Mouse (Mus musculus): ENCODE measurements around the gene Edem1. TPM values are rescaled to one million over a fixed set of nuclear protein-coding genes. Genes with fewer than 3 reads are reported as not detected.

Gene Edem1
- polyA plus RNA-seq, 1 experiment from 2014 or later: 13.5 TPM

DNA sequence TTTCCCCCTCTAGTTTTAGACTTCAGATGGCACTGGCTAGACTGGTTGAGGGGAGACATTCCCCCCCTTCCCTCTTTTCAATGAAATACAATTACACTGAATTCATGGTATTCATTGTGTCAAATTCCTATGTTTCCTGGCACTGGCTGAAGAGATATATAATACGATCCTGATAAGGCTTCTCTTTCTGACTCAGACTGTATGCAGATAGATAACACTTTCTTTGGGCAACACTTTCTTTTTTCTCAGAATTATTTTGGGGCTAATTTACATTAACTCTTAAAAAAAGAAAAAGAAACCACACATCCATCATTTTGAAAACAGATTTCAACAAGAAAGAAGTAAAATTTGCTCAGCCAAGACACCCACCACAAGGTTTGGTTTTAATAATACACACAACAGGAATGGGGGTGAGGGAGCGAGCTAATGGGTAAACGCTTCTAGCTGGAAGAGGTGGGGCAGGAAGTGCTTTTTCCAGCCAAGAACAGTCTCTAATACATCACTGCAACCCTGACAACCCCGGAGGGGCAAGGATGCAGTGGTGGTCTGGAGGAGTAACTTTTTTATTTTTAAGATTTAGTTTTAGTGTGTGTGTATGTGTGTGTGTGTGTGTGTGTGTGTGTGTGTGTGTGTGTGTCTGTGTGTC is 52.0 kb downstream of the Edem1 start:
- Histone ChIP-seq H3K9me3 (replicated peaks) (0 out of 2 replicates have a peak, but pooled peaks cover 4% of the 10 kb centered on the region), H3K36me3 (no peaks in the 10 kb centered on the region), H3K4me1 (replicated peaks) (no peaks in the 10 kb centered on the region), H3K4me2 (no peak overlapping the region), H3K27me3 (no peaks in the 10 kb centered on the region), H3K4me3 (replicated peaks) (no peak overlapping the region), H3K27ac (no peak overlapping the region), H3K9ac (no peak overlapping the region)
- 36% methylated on average over 4 of the region's 4 CpGs for WGBS (ENCODE audit: insufficient replicate concordance)
- DNase-seq (no peak), ATAC-seq (ENCODE audit: low read depth) (no peak)

DNA sequence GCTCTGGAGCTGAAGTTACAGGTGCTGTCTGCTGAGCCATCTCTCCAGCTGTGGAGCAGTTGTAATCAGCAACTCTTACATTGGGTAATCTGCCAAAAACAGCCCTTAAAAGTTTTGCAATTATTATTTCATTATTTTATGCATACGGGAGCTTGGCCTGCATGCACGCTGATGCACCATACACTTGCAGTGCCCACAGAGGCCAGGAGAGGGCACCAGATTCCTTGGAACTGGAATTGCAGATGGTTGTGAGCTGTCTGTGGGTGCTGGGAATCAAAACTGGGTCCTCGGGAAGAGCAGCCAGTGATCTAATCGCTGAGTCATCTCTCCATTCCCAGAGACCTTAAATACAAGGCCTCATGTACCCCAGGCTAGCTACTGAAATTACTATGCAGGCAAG is 52.6 kb downstream of the Edem1 start:
- no peak for ATAC-seq (ENCODE audit: low read depth)
- H3K4me1 ChIP-seq (replicated peaks): no peaks in the 10 kb centered on the region
- WGBS (ENCODE audit: insufficient replicate concordance): 75% methylated on average over 4 of the region's 4 CpGs
- H3K9ac ChIP-seq: no peak overlapping the region
- no peak overlapping the region for H3K27ac ChIP-seq
- no peaks in the 10 kb centered on the region for H3K27me3 ChIP-seq
- no peaks in the 10 kb centered on the region for H3K36me3 ChIP-seq
- H3K4me3 ChIP-seq (replicated peaks): no peak overlapping the region
- 0 out of 2 replicates have a peak, but pooled peaks cover 4% of the 10 kb centered on the region for H3K9me3 ChIP-seq (replicated peaks)
- no peak overlapping the region for H3K4me2 ChIP-seq
- DNase-seq: no peak

DNA sequence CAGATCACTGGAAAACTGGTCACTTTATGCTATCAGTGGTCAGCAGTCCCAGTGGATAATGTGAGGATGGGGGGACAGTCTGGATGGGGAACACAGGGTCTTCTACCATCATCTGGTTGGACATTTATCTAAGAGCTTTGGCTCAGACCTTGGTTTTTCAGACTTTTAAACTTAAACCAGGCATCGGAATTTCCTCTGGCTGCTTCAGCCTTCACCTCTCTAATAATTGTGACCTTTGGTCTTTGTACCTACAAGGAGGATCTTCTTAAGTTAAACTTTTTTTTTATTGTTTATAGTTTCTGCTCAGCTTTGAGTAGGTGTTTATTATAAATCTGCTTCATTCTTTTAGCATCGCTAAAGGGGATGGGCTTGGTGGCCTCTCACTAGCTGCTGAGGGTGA is 55.4 kb downstream of the Edem1 start:
- WGBS (ENCODE audit: insufficient replicate concordance): 67% methylated on average over 2 of the region's 2 CpGs
- H3K27ac ChIP-seq: no peak overlapping the region
- H3K4me3 ChIP-seq (replicated peaks): no peak overlapping the region
- ATAC-seq (ENCODE audit: low read depth) (no peak), DNase-seq (no peak)
- no peaks in the 10 kb centered on the region for H3K36me3 ChIP-seq
- H3K4me2 ChIP-seq: no peak overlapping the region
- H3K9me3 ChIP-seq (replicated peaks): 0 out of 2 replicates have a peak, but pooled peaks cover 4% of the 10 kb centered on the region
- no peaks in the 10 kb centered on the region for H3K4me1 ChIP-seq (replicated peaks)
- H3K9ac ChIP-seq: no peak overlapping the region
- no peaks in the 10 kb centered on the region for H3K27me3 ChIP-seq

DNA sequence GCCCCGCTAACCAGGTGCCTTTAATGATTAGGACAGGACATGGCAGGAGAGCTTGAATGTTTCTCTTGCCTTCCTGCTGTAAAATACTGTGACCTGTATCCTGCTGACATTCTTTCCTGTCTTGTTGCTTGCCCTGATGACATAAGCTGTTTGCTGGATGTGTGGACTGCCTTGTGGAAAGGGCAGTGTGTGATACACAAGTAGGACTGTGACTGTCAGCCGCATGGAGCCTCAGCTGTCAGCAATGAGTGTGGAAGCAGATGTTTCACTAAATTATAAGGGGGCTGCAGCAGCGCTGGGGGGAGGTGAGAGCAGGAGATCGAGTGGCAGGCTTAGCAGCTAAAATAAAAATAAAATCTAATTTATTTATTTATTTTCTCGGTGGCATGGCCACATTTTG is 56.2 kb downstream of the Edem1 start:
- no peaks in the 10 kb centered on the region for H3K36me3 ChIP-seq
- H3K4me2 ChIP-seq: no peak overlapping the region
- WGBS (ENCODE audit: insufficient replicate concordance): 50% methylated on average over 5 of the region's 5 CpGs
- DNase-seq (no peak), ATAC-seq (ENCODE audit: low read depth) (no peak)
- no peak overlapping the region for H3K27ac ChIP-seq
- no peak overlapping the region for H3K9ac ChIP-seq
- no peaks in the 10 kb centered on the region for H3K4me1 ChIP-seq (replicated peaks)
- H3K27me3 ChIP-seq: no peaks in the 10 kb centered on the region
- H3K9me3 ChIP-seq (replicated peaks): 0 out of 2 replicates have a peak, but pooled peaks cover 4% of the 10 kb centered on the region
- H3K4me3 ChIP-seq (replicated peaks): no peak overlapping the region

DNA sequence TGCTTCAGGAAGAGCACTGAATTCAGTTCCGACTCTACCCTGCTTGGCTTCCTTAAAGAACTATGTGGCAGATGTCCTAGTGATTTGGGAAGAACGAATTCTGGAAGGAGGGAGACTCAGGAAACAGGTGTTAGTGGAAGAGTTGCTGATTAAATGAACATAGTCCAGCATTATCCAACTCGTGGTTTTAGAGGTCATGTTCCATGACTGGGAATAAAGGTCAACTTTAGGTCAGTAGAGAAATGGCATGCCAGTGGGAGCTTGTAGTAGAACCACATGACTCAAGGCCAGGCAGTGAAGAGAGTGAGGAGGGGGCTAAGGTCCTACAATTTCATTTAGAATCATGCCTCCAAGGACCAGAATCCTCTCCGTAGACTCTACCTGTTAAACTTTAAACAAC is 57.9 kb downstream of the Edem1 start:
- Histone ChIP-seq H3K4me1 (replicated peaks) (no peaks in the 10 kb centered on the region), H3K36me3 (no peaks in the 10 kb centered on the region), H3K4me2 (no peak overlapping the region), H3K4me3 (replicated peaks) (no peak overlapping the region), H3K9me3 (replicated peaks) (0 out of 2 replicates have a peak, but pooled peaks cover under 1% of the 10 kb centered on the region), H3K27me3 (no peaks in the 10 kb centered on the region), H3K27ac (no peak overlapping the region), H3K9ac (no peak overlapping the region)
- DNase-seq: no peak
- WGBS (ENCODE audit: insufficient replicate concordance): 38% methylated on average over 4 of the region's 4 CpGs
- ATAC-seq (ENCODE audit: low read depth): no peak

DNA sequence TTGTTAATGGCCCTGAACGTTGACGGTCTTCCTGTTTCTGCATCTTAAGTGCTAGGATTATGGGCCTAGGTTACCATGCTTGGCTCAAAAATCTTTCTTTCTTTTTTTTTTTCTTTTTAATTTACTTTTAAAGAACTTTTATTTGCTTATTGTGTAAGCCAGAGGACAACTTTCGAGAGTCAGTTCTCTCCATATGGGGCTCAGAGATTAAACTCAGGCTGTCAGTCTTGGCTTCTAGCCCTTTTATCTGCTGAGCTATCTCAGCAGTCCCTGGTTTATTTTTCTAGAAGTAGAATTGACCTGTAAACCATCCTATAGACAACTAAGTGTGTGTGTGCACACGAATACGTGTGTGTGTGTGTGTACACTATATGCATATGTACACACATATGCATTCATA is 64.1 kb downstream of the Edem1 start:
- H3K27ac ChIP-seq: no peak overlapping the region
- WGBS (ENCODE audit: insufficient replicate concordance): 61% methylated on average over 5 of the region's 5 CpGs
- no peak for DNase-seq

DNA sequence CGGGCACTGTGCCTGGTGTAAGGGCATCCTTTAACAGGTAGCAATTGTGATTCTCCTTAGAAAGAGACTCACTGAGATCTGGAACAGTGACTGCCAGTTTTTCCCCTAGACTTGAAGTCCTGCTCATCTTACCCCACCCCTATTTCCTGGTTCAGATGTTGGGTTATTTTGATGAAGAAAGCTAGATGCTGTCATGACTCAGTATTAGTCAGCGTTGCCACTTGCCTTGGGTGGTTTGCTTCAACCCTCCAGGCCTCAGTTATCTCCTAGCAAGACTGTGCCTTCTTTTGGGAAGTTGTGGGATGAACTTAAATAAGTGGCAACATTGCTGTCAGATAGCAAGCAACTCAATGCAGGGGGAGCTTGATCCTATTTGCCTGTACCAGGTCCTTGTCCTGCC is 66.7 kb downstream of the Edem1 start:
- no peaks in the 10 kb centered on the region for H3K27me3 ChIP-seq
- no peak overlapping the region for H3K4me2 ChIP-seq
- DNase-seq (no peak), ATAC-seq (ENCODE audit: low read depth) (no peak)
- H3K9ac ChIP-seq: no peak overlapping the region
- H3K36me3 ChIP-seq: no peaks in the 10 kb centered on the region
- no peaks in the 10 kb centered on the region for H3K9me3 ChIP-seq (replicated peaks)
- no peak overlapping the region for H3K4me3 ChIP-seq (replicated peaks)
- H3K27ac ChIP-seq: no peak overlapping the region
- no peaks in the 10 kb centered on the region for H3K4me1 ChIP-seq (replicated peaks)
- WGBS (ENCODE audit: insufficient replicate concordance): 36% methylated on average over 2 of the region's 2 CpGs

More for the DNA sequence above, 64.1 kb downstream of the Edem1 start:
- H3K4me1 ChIP-seq (replicated peaks): no peaks in the 10 kb centered on the region
- no peak for ATAC-seq (ENCODE audit: low read depth)
- no peak overlapping the region for H3K9ac ChIP-seq
- no peaks in the 10 kb centered on the region for H3K27me3 ChIP-seq
- H3K9me3 ChIP-seq (replicated peaks): no peaks in the 10 kb centered on the region
- H3K36me3 ChIP-seq: no peaks in the 10 kb centered on the region
- H3K4me2 ChIP-seq: no peak overlapping the region
- H3K4me3 ChIP-seq (replicated peaks): no peak overlapping the region

DNA sequence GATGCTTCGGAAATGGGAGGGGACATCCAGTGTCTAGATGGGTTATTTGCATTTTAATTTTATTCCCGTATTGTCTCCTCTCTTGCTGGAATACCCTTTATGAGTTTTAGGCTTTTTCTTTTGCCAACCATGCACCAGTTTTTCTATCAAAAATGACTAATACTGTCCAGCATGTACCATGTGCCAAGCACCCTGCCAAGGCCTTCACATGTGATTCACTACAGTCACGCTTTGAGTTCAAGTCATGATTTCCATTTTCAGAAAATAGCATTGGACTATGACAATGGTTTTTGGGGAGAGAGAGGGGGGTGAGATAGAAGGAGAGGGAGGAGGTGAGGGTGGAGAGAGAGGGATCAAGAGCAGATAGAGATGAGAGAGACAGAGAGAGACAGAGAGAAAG is 67.5 kb downstream of the Edem1 start:
- Histone ChIP-seq H3K4me3 (replicated peaks) (no peak overlapping the region), H3K9ac (no peak overlapping the region), H3K4me1 (replicated peaks) (no peaks in the 10 kb centered on the region), H3K9me3 (replicated peaks) (no peaks in the 10 kb centered on the region), H3K27me3 (no peaks in the 10 kb centered on the region), H3K4me2 (no peak overlapping the region), H3K27ac (no peak overlapping the region), H3K36me3 (no peaks in the 10 kb centered on the region)
- no peak for ATAC-seq (ENCODE audit: low read depth)
- no peak for DNase-seq
- WGBS (ENCODE audit: insufficient replicate concordance): 78% methylated on average over 3 of the region's 3 CpGs

DNA sequence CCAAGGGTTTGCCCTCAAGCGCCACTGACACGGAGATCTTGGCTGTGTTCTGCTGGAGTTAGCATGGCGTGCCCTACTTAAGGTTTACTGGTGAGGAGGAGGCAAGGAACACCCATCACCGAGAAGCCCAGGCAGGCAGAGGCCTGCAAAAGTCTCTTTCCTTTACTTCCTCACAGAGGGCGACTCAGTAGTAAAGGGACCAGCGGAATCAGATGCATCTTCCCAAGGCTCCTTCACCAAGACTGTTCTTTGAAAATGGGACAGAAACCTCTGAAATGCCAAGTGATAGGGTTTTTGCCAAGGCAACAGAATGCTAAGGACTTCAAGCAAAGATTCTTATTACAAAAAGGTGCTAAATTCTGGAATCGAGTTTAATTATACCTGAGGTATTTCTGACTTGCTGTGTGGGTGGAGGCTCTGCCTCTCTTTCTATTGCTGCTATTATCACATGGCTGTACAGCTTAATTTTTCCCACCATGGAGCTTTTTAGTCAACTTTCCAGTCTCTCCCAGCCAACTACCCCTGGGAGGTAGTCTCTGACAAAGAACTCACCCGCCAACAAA is 68.2 kb downstream of the Edem1 start:
- no peak for ATAC-seq (ENCODE audit: low read depth)
- DNase-seq: no peak
- no peaks in the 10 kb centered on the region for H3K27me3 ChIP-seq
- H3K36me3 ChIP-seq: no peaks in the 10 kb centered on the region
- H3K4me2 ChIP-seq: no peak overlapping the region
- 58% methylated on average over 8 of the region's 8 CpGs for WGBS (ENCODE audit: insufficient replicate concordance)
- no peaks in the 10 kb centered on the region for H3K9me3 ChIP-seq (replicated peaks)
- no peak overlapping the region for H3K4me3 ChIP-seq (replicated peaks)
- H3K9ac ChIP-seq: no peak overlapping the region
- H3K27ac ChIP-seq: no peak overlapping the region
- H3K4me1 ChIP-seq (replicated peaks): no peaks in the 10 kb centered on the region

DNA sequence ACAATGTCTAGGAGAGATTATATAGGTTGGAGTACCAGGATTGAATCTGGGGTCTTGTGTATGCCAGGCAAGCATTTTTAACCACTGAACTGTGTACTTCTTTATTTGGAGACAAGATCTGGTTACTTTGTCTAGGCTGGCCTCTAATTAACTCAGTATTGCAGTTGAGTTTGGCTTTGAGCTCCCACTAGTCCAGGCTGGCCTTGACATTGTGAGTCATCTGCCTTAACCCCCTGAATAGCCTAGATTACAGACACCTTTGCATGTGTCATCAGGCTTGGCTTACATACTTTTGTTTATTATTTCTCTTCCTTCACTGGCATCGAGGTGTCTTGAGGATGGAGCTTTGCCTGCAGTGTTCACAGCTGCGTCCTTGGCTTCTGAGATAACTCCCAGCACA is 70.8 kb downstream of the Edem1 start:
- ATAC-seq (ENCODE audit: low read depth) (no peak), DNase-seq (no peak)
- H3K4me3 ChIP-seq (replicated peaks): no peak overlapping the region
- H3K4me2 ChIP-seq: no peak overlapping the region
- no peak overlapping the region for H3K27ac ChIP-seq
- H3K27me3 ChIP-seq: no peaks in the 10 kb centered on the region
- no peak overlapping the region for H3K9ac ChIP-seq
- H3K36me3 ChIP-seq: no peaks in the 10 kb centered on the region
- no peaks in the 10 kb centered on the region for H3K4me1 ChIP-seq (replicated peaks)
- no peaks in the 10 kb centered on the region for H3K9me3 ChIP-seq (replicated peaks)
- WGBS (ENCODE audit: insufficient replicate concordance): 61% methylated on average over 2 of the region's 2 CpGs

DNA sequence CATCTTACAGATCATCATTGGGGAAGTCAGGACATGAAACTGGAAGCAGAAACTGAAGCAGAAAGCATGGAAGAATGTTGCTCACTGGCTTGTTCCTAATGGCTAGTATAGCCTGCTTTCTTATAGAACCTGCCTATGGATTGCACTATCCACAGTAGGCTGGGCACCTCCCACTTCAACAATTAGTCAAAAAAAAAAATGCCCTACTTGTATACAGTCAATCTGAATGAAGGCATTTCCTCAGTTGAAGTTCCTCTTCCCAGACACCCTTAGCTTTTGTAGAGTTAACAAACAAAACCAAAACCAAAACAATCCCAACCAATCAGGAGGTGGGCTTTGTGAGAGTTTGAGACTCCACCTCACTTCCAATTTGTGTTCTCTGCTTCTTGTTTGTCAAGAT is 73.7 kb downstream of the Edem1 start:
- ATAC-seq (ENCODE audit: low read depth): no peak

DNA sequence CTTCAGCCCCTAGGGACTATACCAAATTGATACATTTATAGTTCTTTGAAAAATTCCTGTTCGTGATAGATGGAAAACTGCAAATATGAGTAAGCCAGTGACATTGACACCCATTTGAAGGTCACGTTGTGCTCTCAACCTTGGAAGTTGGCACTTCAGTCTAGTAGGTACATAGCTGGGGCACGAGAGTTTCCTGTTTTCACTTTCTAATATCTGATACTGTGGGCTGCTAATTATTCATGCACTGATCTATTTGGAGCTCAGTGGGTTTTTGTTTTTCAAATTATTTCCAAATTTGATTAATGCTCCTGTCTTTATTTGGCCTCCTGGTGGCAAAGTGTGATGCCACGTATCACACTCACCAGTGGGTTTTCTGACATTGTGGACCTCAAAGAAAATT is 74.8 kb downstream of the Edem1 start:
- whole genome bisulfite sequencing (ENCODE audit: insufficient replicate concordance): 57% methylated on average over 4 of the region's 4 CpGs
- no peak overlapping the region for H3K4me3 ChIP-seq (replicated peaks)
- H3K9me3 ChIP-seq (replicated peaks): no peaks in the 10 kb centered on the region
- no peaks in the 10 kb centered on the region for H3K27me3 ChIP-seq
- no peaks in the 10 kb centered on the region for H3K36me3 ChIP-seq
- no peak for ATAC-seq (ENCODE audit: low read depth)
- no peak overlapping the region for H3K4me2 ChIP-seq
- no peak overlapping the region for H3K9ac ChIP-seq
- no peak overlapping the region for H3K27ac ChIP-seq
- no peaks in the 10 kb centered on the region for H3K4me1 ChIP-seq (replicated peaks)
- no peak for DNase-seq

More for the DNA sequence above, 73.7 kb downstream of the Edem1 start:
- no peak for DNase-seq
- no peak overlapping the region for H3K27ac ChIP-seq
- no peaks in the 10 kb centered on the region for H3K27me3 ChIP-seq
- H3K4me3 ChIP-seq (replicated peaks): no peak overlapping the region
- no peaks in the 10 kb centered on the region for H3K4me1 ChIP-seq (replicated peaks)
- no peaks in the 10 kb centered on the region for H3K36me3 ChIP-seq
- H3K9me3 ChIP-seq (replicated peaks): no peaks in the 10 kb centered on the region
- no peak overlapping the region for H3K4me2 ChIP-seq
- no peak overlapping the region for H3K9ac ChIP-seq

Measured in liver, embryonic 13.5 days (tissue).